Mouse (Mus musculus): Measurements from ENCODE around the gene Erg. TPM values are rescaled to one million over a fixed set of nuclear protein-coding genes. Genes with fewer than 3 reads are reported as not detected.

Erg gene
- total RNA-seq, 2 experiments from 2014 or later, result 31.8 to 32.1 TPM

- DNase-seq, result no peak
- intact Hi-C loops (cut with DNase I), result loop anchor here (5.0 kb wide), 1 partner anchor 47 kb away; no protein-coding TSS in a partner anchor
Measured at GRCm38 (mm10) chr16:95449361-95449725, 137.1 kb downstream of the Erg start.

- no peak for DNase-seq
- intact Hi-C loops (cut with DNase I), result loop anchor here (5.0 kb wide), 1 partner anchor 47 kb away; no protein-coding TSS in a partner anchor
Measured at GRCm38 (mm10) chr16:95448643-95449360, 137.6 kb downstream of the Erg start.

GRCm38 (mm10) chr16:95447896-95448295 lies 138.5 kb downstream of the Erg start:
- DNase-seq, result no peak
- intact Hi-C loops (cut with DNase I), result loop anchor here (5.0 kb wide), 1 partner anchor 46 kb away; no protein-coding TSS in a partner anchor

GRCm38 (mm10) chr16:95446368-95446767 lies 140.0 kb downstream of the Erg start:
- intact Hi-C loops (cut with DNase I), result loop anchor here (5.0 kb wide), 1 partner anchor 44 kb away; no protein-coding TSS in a partner anchor

GRCm38 (mm10) chr16:95442023-95442422 lies 144.4 kb downstream of the Erg start:
- intact Hi-C loops (cut with DNase I), result no loop called here
- no peak for DNase-seq

More at GRCm38 (mm10) chr16:95446368-95446767, 140.0 kb downstream of the Erg start:
- DNase-seq, result no peak

- no peak for DNase-seq
- intact Hi-C loops (cut with DNase I), result no loop called here
Measured at GRCm38 (mm10) chr16:95441179-95441578, 145.2 kb downstream of the Erg start.

- no peak for DNase-seq
- intact Hi-C loops (cut with DNase I), result no loop called here
Measured at GRCm38 (mm10) chr16:95440334-95440733, 146.1 kb downstream of the Erg start.

GRCm38 (mm10) chr16:95439794-95440193 lies 146.6 kb downstream of the Erg start:
- DNase-seq, result no peak
- intact Hi-C loops (cut with DNase I), result loop anchor here (2.0 to 5.0 kb wide), 2 partner anchors 19 to 87 kb away; no protein-coding TSS in a partner anchor

- intact Hi-C loops (cut with DNase I), result loop anchor here (2.0 to 5.0 kb wide), 2 partner anchors 20 to 87 kb away; no protein-coding TSS in a partner anchor
- peak in 1 of 2 experiments; percentile 52 for DNase-seq
Measured at GRCm38 (mm10) chr16:95438848-95439540, 147.4 kb downstream of the Erg start.

GRCm38 (mm10) chr16:95436611-95437010 lies 149.8 kb downstream of the Erg start:
- intact Hi-C loops (cut with DNase I), result loop anchor here (5.0 kb wide), 1 partner anchor 84 kb away; no protein-coding TSS in a partner anchor
- no peak for DNase-seq

- intact Hi-C loops (cut with DNase I), result loop anchor here (5.0 kb wide), 1 partner anchor 84 kb away; no protein-coding TSS in a partner anchor
Measured at GRCm38 (mm10) chr16:95436051-95436450, 150.3 kb downstream of the Erg start.

GRCm38 (mm10) chr16:95434434-95434833 lies 152.0 kb downstream of the Erg start:
- no peak for DNase-seq
- intact Hi-C loops (cut with DNase I), result no loop called here

More at GRCm38 (mm10) chr16:95436051-95436450, 150.3 kb downstream of the Erg start:
- no peak for DNase-seq

- DNase-seq, result peak in 1 of 2 experiments; percentile 38
- intact Hi-C loops (cut with DNase I), result loop anchor here (2.0 kb wide), 1 partner anchor 30 kb away; no protein-coding TSS in a partner anchor
Measured at GRCm38 (mm10) chr16:95432540-95432971, 153.8 kb downstream of the Erg start.

GRCm38 (mm10) chr16:95429851-95430250 lies 156.5 kb downstream of the Erg start:
- DNase-seq, result no peak
- intact Hi-C loops (cut with DNase I), result no loop called here

GRCm38 (mm10) chr16:95428239-95428638 lies 158.2 kb downstream of the Erg start:
- DNase-seq, result no peak
- intact Hi-C loops (cut with DNase I), result no loop called here

- intact Hi-C loops (cut with DNase I), result no loop called here
- no peak for DNase-seq
Measured at GRCm38 (mm10) chr16:95427512-95427911, 158.9 kb downstream of the Erg start.

GRCm38 (mm10) chr16:95422658-95423073 lies 163.7 kb downstream of the Erg start:
- no peak for DNase-seq
- intact Hi-C loops (cut with DNase I), result no loop called here

GRCm38 (mm10) chr16:95421235-95421886 lies 165.0 kb downstream of the Erg start:
- intact Hi-C loops (cut with DNase I), result no loop called here
- no peak for DNase-seq

- intact Hi-C loops (cut with DNase I), result no loop called here
- no peak for DNase-seq
Measured at GRCm38 (mm10) chr16:95415921-95416320, 170.5 kb downstream of the Erg start.

- intact Hi-C loops (cut with DNase I), result no loop called here
- no peak for DNase-seq
Measured at GRCm38 (mm10) chr16:95415372-95415771, 171.0 kb downstream of the Erg start.

Measured in heart, postnatal 36 days (tissue).